Mouse (Mus musculus): ENCODE data around the gene Olfr1154. TPM values are rescaled to one million over a fixed set of nuclear protein-coding genes. Genes with fewer than 3 reads are reported as not detected.

The Olfr1154 gene
- not detected in 2 replicates for polyA plus RNA-seq (2012; ENCODE audit: insufficient read depth, insufficient read length, missing spikeins)

DNA sequence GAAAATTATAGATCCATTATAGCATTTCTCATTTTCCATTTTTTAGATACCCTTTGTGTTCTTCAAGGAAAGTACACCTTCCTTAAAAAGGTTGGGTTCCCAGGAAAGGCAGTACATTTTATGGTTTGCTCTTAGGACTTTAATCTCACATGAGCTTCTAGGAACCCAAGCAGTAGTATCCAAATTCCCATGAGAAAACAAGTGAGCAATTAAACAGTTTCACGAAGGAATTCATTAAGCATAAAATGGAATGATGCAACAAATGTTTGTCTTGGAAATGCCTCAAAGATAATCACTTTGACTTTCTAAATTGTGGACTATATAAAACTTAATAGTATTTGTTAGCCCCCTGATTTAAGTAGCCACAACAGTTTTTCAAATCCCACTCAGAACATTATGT is at the start of gene Olfr1154:
TSS of gene Olfr1154 (minus strand) at position 101 of the 400 bp plus-strand sequence.
- Histone ChIP-seq H3K4me1 (ENCODE audit: control insufficient read depth, insufficient read depth, insufficient read length, low read length) (no peaks in the 10 kb centered on the region), H3K27ac (replicated peaks; ENCODE audit: low read depth, low read length) (no peak within 1 kb of the TSS), H3K4me3 (ENCODE audit: insufficient read depth, low read depth, low read length) (no peak within 1 kb of the TSS)

DNA sequence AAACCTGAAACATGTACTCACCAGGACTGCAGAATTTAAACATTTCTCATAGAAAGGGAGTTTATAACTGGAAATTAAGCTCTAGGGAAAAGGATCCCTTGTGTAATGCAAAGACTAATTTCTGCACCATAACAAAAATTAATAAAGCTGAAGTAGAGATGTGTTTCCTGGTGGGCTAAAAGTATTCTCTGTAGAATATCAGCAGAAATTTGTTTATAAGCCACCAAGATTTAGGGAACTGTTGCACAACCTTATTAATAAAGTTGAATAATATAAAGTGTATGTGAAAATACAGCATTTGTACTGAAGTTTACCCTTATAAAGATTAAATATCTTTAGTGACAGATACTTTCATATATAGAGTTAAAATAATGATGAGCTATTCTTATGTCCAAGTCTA is 48.0 kb upstream of the Olfr1154 start, which contains the start of gene Olfr1156:
TSS of gene Olfr1156 (minus strand) at position 101 of the 400 bp plus-strand sequence.
- Histone ChIP-seq H3K27ac (replicated peaks; ENCODE audit: low read depth, low read length) (no peak within 1 kb of the TSS), H3K4me3 (ENCODE audit: insufficient read depth, low read depth, low read length) (no peak within 1 kb of the TSS), H3K4me1 (ENCODE audit: control insufficient read depth, insufficient read depth, insufficient read length, low read length) (no peaks in the 10 kb centered on the region)

DNA sequence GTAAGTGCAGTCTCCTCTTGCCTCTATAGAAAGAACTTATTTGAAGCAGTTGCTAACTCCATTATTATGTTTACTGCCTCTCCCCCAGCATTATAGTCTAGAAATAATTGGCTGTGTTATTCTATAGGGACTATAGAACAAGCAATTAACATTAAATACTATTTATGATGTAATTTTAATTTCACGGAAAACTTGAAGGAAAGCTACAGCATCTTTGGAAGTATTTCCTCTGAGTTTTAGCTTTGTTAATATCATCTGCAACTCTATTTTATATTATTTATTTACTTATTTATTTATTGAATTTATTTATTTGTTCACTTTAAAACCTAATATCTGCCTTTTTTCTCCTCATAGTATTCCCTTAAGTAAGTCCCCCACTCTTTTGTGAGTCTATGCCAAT is 40.1 kb upstream of the Olfr1154 start, which contains the start of gene Olfr1155:
TSS of gene Olfr1155 (minus strand) at position 101 of the 400 bp plus-strand sequence.
- H3K4me3 ChIP-seq (ENCODE audit: insufficient read depth, low read depth, low read length) = no peak within 1 kb of the TSS
- no peak within 1 kb of the TSS for H3K27ac ChIP-seq (replicated peaks; ENCODE audit: low read depth, low read length)
- no peaks in the 10 kb centered on the region for H3K4me1 ChIP-seq (ENCODE audit: control insufficient read depth, insufficient read depth, insufficient read length, low read length)

DNA sequence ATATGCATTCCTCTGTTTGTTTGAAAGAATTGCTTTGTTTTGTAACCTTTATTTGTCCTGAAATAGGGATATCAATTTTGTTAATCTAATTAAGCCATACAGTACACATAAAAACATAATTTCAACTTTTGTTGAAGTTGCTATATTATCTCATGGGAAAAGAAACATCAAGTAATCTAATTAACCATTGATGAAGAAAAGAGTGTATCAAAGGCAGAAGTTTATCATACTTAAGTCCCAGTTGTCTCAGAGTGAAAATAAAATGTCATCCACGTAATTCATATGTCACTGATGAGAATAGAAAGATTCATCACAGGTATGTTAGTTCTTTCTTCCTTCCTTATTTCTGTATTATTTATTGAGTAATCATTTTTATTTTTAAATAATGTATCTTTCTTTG is 10.3 kb downstream of the Olfr1154 start, which contains the start of gene Olfr1153:
TSS of gene Olfr1153 (plus strand) at position 301 of the 400 bp plus-strand sequence.
- Histone ChIP-seq H3K4me3 (ENCODE audit: insufficient read depth, low read depth, low read length) (no peak within 1 kb of the TSS), H3K4me1 (ENCODE audit: control insufficient read depth, insufficient read depth, insufficient read length, low read length) (no peaks in the 10 kb centered on the region), H3K27ac (replicated peaks; ENCODE audit: low read depth, low read length) (no peak within 1 kb of the TSS)

DNA sequence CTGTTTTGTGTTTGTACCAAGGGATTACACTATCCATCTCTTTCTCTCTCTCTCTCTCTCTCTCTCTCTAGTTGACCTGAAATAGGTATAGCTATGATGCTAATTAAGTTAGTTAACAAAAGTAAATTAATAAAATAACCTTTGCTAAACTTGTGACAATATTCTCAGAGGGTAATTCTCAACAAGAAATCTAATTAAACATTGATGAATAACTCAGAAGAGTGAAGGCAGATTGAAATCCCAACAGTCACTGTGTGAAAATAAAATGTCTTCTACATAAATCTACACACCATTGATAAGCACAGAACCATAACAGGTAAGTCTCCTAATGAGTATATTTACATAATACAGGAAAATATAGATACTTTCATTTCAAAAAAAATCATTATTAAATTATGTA is 38.8 kb downstream of the Olfr1154 start, which contains the start of gene Olfr1152:
TSS of gene Olfr1152 (plus strand) at position 301 of the 400 bp plus-strand sequence.
- no peak within 1 kb of the TSS for H3K4me3 ChIP-seq (ENCODE audit: insufficient read depth, low read depth, low read length)
- H3K27ac ChIP-seq (replicated peaks; ENCODE audit: low read depth, low read length) = no peak within 1 kb of the TSS
- no peaks in the 10 kb centered on the region for H3K4me1 ChIP-seq (ENCODE audit: control insufficient read depth, insufficient read depth, insufficient read length, low read length)

DNA sequence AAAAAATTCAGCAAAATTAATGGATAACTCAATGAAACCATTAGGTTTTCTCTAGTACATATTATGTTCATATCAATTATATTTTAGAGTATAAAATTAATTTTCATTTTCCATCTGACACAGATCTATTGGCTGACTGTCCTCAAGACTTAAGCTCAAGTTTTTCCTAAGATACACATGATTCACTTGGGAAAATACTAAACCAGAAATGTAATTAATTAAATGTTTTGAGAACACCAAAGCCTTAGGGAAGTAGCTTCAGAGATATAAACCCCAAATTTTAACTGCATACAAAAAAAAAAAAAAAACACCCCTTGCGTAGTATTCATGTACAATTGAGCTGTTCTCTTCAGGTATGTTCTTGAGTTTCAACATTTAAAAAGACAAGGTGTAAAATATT is 49.4 kb downstream of the Olfr1154 start, which contains the start of gene Olfr1151:
TSS of gene Olfr1151 (plus strand) at position 301 of the 400 bp plus-strand sequence.
- no peak within 1 kb of the TSS for H3K4me3 ChIP-seq (ENCODE audit: insufficient read depth, low read depth, low read length)
- H3K4me1 ChIP-seq (ENCODE audit: control insufficient read depth, insufficient read depth, insufficient read length, low read length) = no peaks in the 10 kb centered on the region
- no peak within 1 kb of the TSS for H3K27ac ChIP-seq (replicated peaks; ENCODE audit: low read depth, low read length)

Other genes starting within 250 kb of the Olfr1154 start
- not detected in 2 replicates for gene Olfr1134, start 246.7 kb downstream of the Olfr1154 start, polyA plus RNA-seq (2012; ENCODE audit: insufficient read depth, insufficient read length, missing spikeins)
- not detected in 2 replicates for gene Olfr1135, start 231.5 kb downstream of the Olfr1154 start, polyA plus RNA-seq (2012; ENCODE audit: insufficient read depth, insufficient read length, missing spikeins)
- not detected in 2 replicates for gene Olfr1136, start 211.2 kb downstream of the Olfr1154 start, polyA plus RNA-seq (2012; ENCODE audit: insufficient read depth, insufficient read length, missing spikeins)
- not detected in 2 replicates for gene Olfr1137, start 192.0 kb downstream of the Olfr1154 start, polyA plus RNA-seq (2012; ENCODE audit: insufficient read depth, insufficient read length, missing spikeins)
- not detected in 2 replicates for gene Olfr1138, start 165.2 kb downstream of the Olfr1154 start, polyA plus RNA-seq (2012; ENCODE audit: insufficient read depth, insufficient read length, missing spikeins)
- not detected in 2 replicates for gene Olfr1140, start 161.4 kb downstream of the Olfr1154 start, polyA plus RNA-seq (2012; ENCODE audit: insufficient read depth, insufficient read length, missing spikeins)
- not detected in 2 replicates for gene Olfr1141, start 151.2 kb downstream of the Olfr1154 start, polyA plus RNA-seq (2012; ENCODE audit: insufficient read depth, insufficient read length, missing spikeins)
- gene Olfr152, start 125.7 kb downstream of the Olfr1154 start, polyA plus RNA-seq (2012; ENCODE audit: insufficient read depth, insufficient read length, missing spikeins) = not detected in 2 replicates
- gene Olfr1143, start 104.6 kb downstream of the Olfr1154 start, polyA plus RNA-seq (2012; ENCODE audit: insufficient read depth, insufficient read length, missing spikeins) = not detected in 2 replicates
- not detected in 2 replicates for gene Olfr1145, start 95.3 kb downstream of the Olfr1154 start, polyA plus RNA-seq (2012; ENCODE audit: insufficient read depth, insufficient read length, missing spikeins)
- not detected in 2 replicates for gene Olfr1148, start 74.6 kb downstream of the Olfr1154 start, polyA plus RNA-seq (2012; ENCODE audit: insufficient read depth, insufficient read length, missing spikeins)
- not detected in 2 replicates for gene Olfr1150-ps1, start 61.2 kb downstream of the Olfr1154 start, polyA plus RNA-seq (2012; ENCODE audit: insufficient read depth, insufficient read length, missing spikeins)
- not detected in 2 replicates for gene Olfr1151, start 49.3 kb downstream of the Olfr1154 start, polyA plus RNA-seq (2012; ENCODE audit: insufficient read depth, insufficient read length, missing spikeins)
- gene Olfr1152, start 38.7 kb downstream of the Olfr1154 start, polyA plus RNA-seq (2012; ENCODE audit: insufficient read depth, insufficient read length, missing spikeins) = not detected in 2 replicates
- not detected in 2 replicates for gene Olfr1153, start 10.2 kb downstream of the Olfr1154 start, polyA plus RNA-seq (2012; ENCODE audit: insufficient read depth, insufficient read length, missing spikeins)
- not detected in 2 replicates for gene Olfr1155, start 40.0 kb upstream of the Olfr1154 start, polyA plus RNA-seq (2012; ENCODE audit: insufficient read depth, insufficient read length, missing spikeins)
- gene Olfr1156, start 47.9 kb upstream of the Olfr1154 start, polyA plus RNA-seq (2012; ENCODE audit: insufficient read depth, insufficient read length, missing spikeins) = not detected in 2 replicates
- gene Olfr1157, start 63.1 kb upstream of the Olfr1154 start, polyA plus RNA-seq (2012; ENCODE audit: insufficient read depth, insufficient read length, missing spikeins) = not detected in 2 replicates
- not detected in 2 replicates for gene Olfr74, start 69.5 kb upstream of the Olfr1154 start, polyA plus RNA-seq (2012; ENCODE audit: insufficient read depth, insufficient read length, missing spikeins)
- gene Olfr1158, start 84.9 kb upstream of the Olfr1154 start, polyA plus RNA-seq (2012; ENCODE audit: insufficient read depth, insufficient read length, missing spikeins) = not detected in 2 replicates
- not detected in 2 replicates for gene Olfr1160, start 103.1 kb upstream of the Olfr1154 start, polyA plus RNA-seq (2012; ENCODE audit: insufficient read depth, insufficient read length, missing spikeins)
- not detected in 2 replicates for gene Olfr1161, start 117.6 kb upstream of the Olfr1154 start, polyA plus RNA-seq (2012; ENCODE audit: insufficient read depth, insufficient read length, missing spikeins)
- not detected in 2 replicates for gene Olfr73, start 132.5 kb upstream of the Olfr1154 start, polyA plus RNA-seq (2012; ENCODE audit: insufficient read depth, insufficient read length, missing spikeins)
- not detected in 2 replicates for gene Olfr1162, start 146.0 kb upstream of the Olfr1154 start, polyA plus RNA-seq (2012; ENCODE audit: insufficient read depth, insufficient read length, missing spikeins)
- gene Olfr1163, start 166.7 kb upstream of the Olfr1154 start, polyA plus RNA-seq (2012; ENCODE audit: insufficient read depth, insufficient read length, missing spikeins) = not detected in 2 replicates
- not detected in 2 replicates for gene Olfr1164, start 188.8 kb upstream of the Olfr1154 start, polyA plus RNA-seq (2012; ENCODE audit: insufficient read depth, insufficient read length, missing spikeins)
- not detected in 2 replicates for gene Olfr1166, start 223.1 kb upstream of the Olfr1154 start, polyA plus RNA-seq (2012; ENCODE audit: insufficient read depth, insufficient read length, missing spikeins)